Mouse (Mus musculus): ENCODE data around the gene Lcn10. TPM values are rescaled to one million over a fixed set of nuclear protein-coding genes. Genes with fewer than 3 reads are reported as not detected.
"Not testable (repeated sequence)": the region's sequence is repeated elsewhere in the genome, so short reads cannot be mapped to it uniquely, and the experiment has no call there.

The Lcn10 gene
- polyA plus RNA-seq, 1 experiment from 2014 or later, result not detected

DNA sequence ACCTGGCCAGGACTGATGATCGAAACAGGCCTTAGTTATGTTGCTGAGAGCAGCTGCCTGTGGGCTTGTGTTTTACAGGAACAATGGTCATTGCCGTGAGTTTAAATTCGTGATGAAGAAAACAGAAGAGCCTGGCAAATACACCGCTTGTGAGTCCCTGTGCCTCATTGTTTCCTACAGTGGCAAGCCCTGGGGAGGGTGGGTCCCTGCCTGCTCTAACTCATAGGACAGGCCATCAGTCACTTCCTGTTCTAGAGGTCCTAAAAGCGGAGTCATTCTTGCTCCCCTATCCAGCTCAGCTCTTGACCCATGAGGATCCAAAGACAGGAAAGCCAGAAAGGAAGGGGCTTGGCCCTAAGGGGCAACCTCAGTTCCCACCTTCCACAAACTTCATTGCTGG, 18.5 kb downstream of the Lcn10 start:
- WGBS, result 77% methylated on average over 5 of the region's 5 CpGs
- H3K27me3 ChIP-seq (replicated peaks; ENCODE audit: control insufficient read depth, insufficient read depth, low read length), result no peaks in the 10 kb centered on the region
- no peak overlapping the region for H3K27ac ChIP-seq (ENCODE audit: low read depth, low read length)
- H3K4me3 ChIP-seq (ENCODE audit: low read depth, low read length), result no peak overlapping the region
- no peak for ATAC-seq
- no peaks in the 10 kb centered on the region for H3K9me3 ChIP-seq (ENCODE audit: control insufficient read depth)
- H3K4me1 ChIP-seq (replicated peaks; ENCODE audit: control insufficient read depth, insufficient read depth, low read length), result 0 out of 2 replicates have a peak, but pooled peaks cover 3% of the 10 kb centered on the region
- H3K9ac ChIP-seq (ENCODE audit: low read depth, low read length), result no peak overlapping the region
- no peak for TF ChIP-seq CTCF (IDR thresholded peaks at IDR 0.05; ENCODE audit: low read depth)
- H3K36me3 ChIP-seq (ENCODE audit: control insufficient read depth, insufficient read depth), result no peaks in the 10 kb centered on the region
- H3K4me2 ChIP-seq (replicated peaks; ENCODE audit: low read depth), result no peak overlapping the region

DNA sequence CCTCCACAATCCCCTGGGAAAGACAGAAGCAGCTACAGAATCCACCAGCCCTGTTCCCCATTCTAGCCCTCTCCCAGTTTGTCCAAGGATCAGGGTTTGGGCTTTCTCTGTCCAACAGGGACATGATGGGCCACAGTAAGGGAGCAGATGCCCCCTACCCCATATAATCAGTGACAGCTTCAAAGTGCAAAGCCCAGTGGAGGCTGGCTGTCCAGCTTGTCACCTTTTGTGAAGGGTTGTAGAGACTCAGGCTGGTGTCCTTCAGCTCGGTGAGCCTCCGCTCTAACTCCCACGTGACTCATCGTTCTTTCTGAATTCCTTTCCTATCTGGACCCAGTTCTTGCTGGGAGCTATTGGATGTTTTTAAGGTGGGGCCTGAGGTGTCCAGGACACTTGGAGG, 21.2 kb downstream of the Lcn10 start:
- H3K27ac ChIP-seq (ENCODE audit: low read depth, low read length), result no peak overlapping the region
- no peak for ATAC-seq
- H3K4me3 ChIP-seq (ENCODE audit: low read depth, low read length), result no peak overlapping the region
- H3K9me3 ChIP-seq (ENCODE audit: control insufficient read depth), result no peaks in the 10 kb centered on the region
- 60% methylated on average over 4 of the region's 4 CpGs for WGBS
- H3K4me1 ChIP-seq (replicated peaks; ENCODE audit: control insufficient read depth, insufficient read depth, low read length), result 0 out of 2 replicates have a peak, but pooled peaks cover 5% of the 10 kb centered on the region
- no peak overlapping the region for H3K9ac ChIP-seq (ENCODE audit: low read depth, low read length)
- H3K4me2 ChIP-seq (replicated peaks; ENCODE audit: low read depth), result no peak overlapping the region
- H3K27me3 ChIP-seq (replicated peaks; ENCODE audit: control insufficient read depth, insufficient read depth, low read length), result no peaks in the 10 kb centered on the region
- no peaks in the 10 kb centered on the region for H3K36me3 ChIP-seq (ENCODE audit: control insufficient read depth, insufficient read depth)
- TF ChIP-seq CTCF (IDR thresholded peaks at IDR 0.05; ENCODE audit: low read depth), result no peak

DNA sequence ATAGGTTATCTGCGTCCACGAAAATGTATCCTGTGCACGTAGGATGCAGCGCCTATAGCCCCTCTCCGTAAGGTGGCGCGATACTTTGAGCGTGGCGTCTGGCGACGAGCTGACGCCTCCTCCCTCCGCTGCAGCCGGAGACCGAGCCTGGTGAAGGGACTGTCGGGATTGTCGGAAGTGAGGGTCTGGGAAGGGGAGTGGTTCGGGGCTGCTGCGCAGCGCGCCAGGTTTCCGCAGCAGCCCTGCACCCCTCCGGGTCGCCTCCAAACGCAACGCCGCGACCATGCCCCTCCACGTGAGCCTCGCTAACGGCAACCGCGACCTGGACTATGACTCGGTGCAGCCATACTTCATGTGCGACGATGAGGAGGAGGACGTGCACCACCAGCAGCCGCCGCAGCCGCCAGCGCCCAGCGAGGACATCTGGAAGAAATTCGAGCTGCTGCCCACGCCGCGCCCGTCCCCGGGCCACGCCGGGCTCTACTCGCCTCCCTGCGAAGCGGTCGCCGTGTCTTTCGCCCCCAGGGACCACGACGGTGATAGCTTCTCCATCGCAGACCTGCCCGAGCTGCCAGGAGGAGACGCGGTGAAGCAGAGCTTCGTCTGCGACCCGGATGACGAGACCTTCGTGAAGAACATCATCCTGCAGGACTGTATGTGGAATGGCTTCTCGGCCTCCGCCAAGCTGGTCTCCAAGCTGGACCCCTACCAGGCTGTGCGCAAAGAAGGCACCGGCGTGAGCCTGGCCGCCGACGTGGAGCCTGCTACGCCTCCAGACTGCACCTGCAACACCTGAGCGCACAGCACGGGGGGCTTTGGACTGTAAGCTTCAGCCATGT, 24.3 kb downstream of the Lcn10 start, which contains the start of gene Bmyc:
TSS of gene Bmyc (plus strand) at position 97 of the 839 bp plus-strand sequence.
- peak; percentile 86 for TF ChIP-seq CTCF (IDR thresholded peaks at IDR 0.05; ENCODE audit: low read depth)
- Histone ChIP-seq H3K36me3 (ENCODE audit: control insufficient read depth, insufficient read depth) (no peaks in the 10 kb centered on the region), H3K27me3 (replicated peaks; ENCODE audit: control insufficient read depth, insufficient read depth, low read length) (no peaks in the 10 kb centered on the region), H3K4me1 (replicated peaks; ENCODE audit: control insufficient read depth, insufficient read depth, low read length) (0 out of 2 replicates have a peak, but pooled peaks cover 5% of the 10 kb centered on the region), H3K9me3 (ENCODE audit: control insufficient read depth) (no peaks in the 10 kb centered on the region), H3K9ac (ENCODE audit: low read depth, low read length) (peak within 1 kb of the TSS; percentile 52), H3K4me3 (ENCODE audit: low read depth, low read length) (peak within 1 kb of the TSS; percentile 57), H3K4me2 (replicated peaks; ENCODE audit: low read depth) (peak within 1 kb of the TSS; percentile 91), H3K27ac (ENCODE audit: low read depth, low read length) (peak within 1 kb of the TSS; percentile 22; the same call in 1 of the 2 replicates)
- ATAC-seq, result peak; percentile 81
- under 1% methylated on average over 78 of the region's 78 CpGs for WGBS

DNA sequence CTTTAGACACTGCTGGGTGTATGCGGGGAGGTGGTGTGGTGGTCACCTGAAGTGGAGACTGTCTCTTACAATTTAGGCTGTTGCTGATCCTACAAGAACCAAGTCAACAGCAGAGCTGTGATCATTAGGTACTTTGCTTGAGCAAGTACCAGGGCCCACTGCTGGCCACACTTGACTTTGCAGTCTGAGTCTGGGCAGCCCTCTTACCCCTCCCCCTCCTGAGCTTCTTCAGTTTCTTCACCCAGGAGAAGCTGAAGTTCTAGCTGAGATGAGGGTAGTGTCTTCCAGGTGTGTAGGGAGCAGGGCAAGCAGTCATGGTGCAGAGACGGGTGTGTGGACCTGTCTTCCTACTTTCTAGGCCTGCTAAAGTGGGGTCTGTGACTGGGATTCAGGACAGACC, 25.6 kb downstream of the Lcn10 start:
- H3K9ac ChIP-seq (ENCODE audit: low read depth, low read length), result no peak overlapping the region
- H3K27me3 ChIP-seq (replicated peaks; ENCODE audit: control insufficient read depth, insufficient read depth, low read length), result no peaks in the 10 kb centered on the region
- H3K9me3 ChIP-seq (ENCODE audit: control insufficient read depth), result no peaks in the 10 kb centered on the region
- no peaks in the 10 kb centered on the region for H3K36me3 ChIP-seq (ENCODE audit: control insufficient read depth, insufficient read depth)
- 0 out of 2 replicates have a peak, but pooled peaks cover 5% of the 10 kb centered on the region for H3K4me1 ChIP-seq (replicated peaks; ENCODE audit: control insufficient read depth, insufficient read depth, low read length)
- no peak overlapping the region for H3K27ac ChIP-seq (ENCODE audit: low read depth, low read length)
- TF ChIP-seq CTCF (IDR thresholded peaks at IDR 0.05; ENCODE audit: low read depth), result peak; percentile 65
- no peak overlapping the region; the same call in 1 of the 2 replicates for H3K4me2 ChIP-seq (replicated peaks; ENCODE audit: low read depth)
- no peak for ATAC-seq
- WGBS, result 66% methylated on average over 2 of the region's 2 CpGs
- H3K4me3 ChIP-seq (ENCODE audit: low read depth, low read length), result no peak overlapping the region

DNA sequence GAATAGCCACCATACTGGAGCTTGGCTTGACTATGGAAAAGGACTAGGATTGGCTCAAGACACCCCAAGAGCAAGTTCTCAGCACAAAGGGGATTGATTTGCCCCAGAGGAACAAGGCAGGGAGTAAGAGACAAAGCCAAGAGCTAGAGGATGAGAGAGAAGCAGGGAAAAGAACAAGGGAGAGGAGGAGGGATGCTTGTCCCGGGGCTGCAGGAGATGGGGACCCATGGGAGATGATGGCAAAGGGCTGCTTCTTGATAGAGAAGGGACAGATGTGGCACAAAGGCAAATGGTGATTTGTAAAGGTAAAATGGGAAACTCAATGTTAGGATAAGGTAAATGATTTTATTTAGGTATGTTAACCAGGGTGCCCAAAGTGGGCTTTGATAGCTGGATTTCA, 26.5 kb downstream of the Lcn10 start:
- H3K4me1 ChIP-seq (replicated peaks; ENCODE audit: control insufficient read depth, insufficient read depth, low read length); ATAC-seq; H3K27me3 ChIP-seq (replicated peaks; ENCODE audit: control insufficient read depth, insufficient read depth, low read length); H3K9me3 ChIP-seq (ENCODE audit: control insufficient read depth); H3K4me2 ChIP-seq (replicated peaks; ENCODE audit: low read depth); H3K9ac ChIP-seq (ENCODE audit: low read depth, low read length); H3K36me3 ChIP-seq (ENCODE audit: control insufficient read depth, insufficient read depth); H3K4me3 ChIP-seq (ENCODE audit: low read depth, low read length); H3K27ac ChIP-seq (ENCODE audit: low read depth, low read length): not testable (repeated sequence)
- WGBS, result 95% methylated on average over 1 of the region's 1 CpGs

DNA sequence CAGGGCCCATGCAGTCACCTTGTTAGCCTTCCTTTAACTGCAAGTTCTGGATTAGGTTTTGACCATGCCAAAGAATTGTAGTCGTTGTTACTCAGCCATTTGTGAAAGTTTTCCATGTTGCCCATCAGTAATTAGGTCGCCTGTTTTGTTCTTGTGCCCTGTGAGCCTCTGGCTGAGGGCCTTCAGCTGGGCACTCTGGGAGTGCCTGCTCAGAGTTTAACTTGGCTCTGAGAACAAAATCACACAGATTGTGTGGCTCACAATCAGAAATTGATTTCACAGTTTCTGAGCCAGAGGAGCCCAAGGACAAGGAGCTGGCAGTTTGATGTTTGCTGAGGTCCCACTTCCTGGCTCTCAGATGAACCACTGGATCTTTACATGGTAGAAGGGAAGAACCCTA, 27.3 kb downstream of the Lcn10 start:
- H3K9me3 ChIP-seq (ENCODE audit: control insufficient read depth); H3K9ac ChIP-seq (ENCODE audit: low read depth, low read length); H3K36me3 ChIP-seq (ENCODE audit: control insufficient read depth, insufficient read depth); H3K4me2 ChIP-seq (replicated peaks; ENCODE audit: low read depth); H3K4me1 ChIP-seq (replicated peaks; ENCODE audit: control insufficient read depth, insufficient read depth, low read length); H3K4me3 ChIP-seq (ENCODE audit: low read depth, low read length); H3K27ac ChIP-seq (ENCODE audit: low read depth, low read length); H3K27me3 ChIP-seq (replicated peaks; ENCODE audit: control insufficient read depth, insufficient read depth, low read length); ATAC-seq: not testable (repeated sequence)
- 77% methylated on average over 2 of the region's 2 CpGs for WGBS

DNA sequence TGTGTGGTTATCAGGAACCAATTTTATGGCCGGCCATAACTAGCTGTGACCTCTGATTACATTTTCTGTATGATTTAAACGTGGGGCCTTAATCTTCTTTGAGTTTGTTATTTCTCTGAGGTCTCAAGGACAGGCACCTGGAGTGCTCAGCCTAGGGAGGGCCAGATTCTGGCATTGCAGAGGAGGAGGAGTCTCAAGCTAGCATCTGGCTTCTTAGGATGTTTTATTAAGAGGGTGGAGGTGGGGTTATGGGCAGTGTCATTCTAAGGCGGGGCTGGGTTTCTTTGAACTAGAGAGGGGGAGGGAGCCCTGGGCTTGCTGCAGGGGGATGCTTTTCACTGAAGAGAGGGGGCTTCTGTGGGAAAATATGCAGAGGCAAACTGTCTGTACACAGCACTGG, 29.1 kb downstream of the Lcn10 start:
- H3K27ac ChIP-seq (ENCODE audit: low read depth, low read length); H3K4me1 ChIP-seq (replicated peaks; ENCODE audit: control insufficient read depth, insufficient read depth, low read length); H3K27me3 ChIP-seq (replicated peaks; ENCODE audit: control insufficient read depth, insufficient read depth, low read length); H3K9ac ChIP-seq (ENCODE audit: low read depth, low read length); H3K4me2 ChIP-seq (replicated peaks; ENCODE audit: low read depth); H3K9me3 ChIP-seq (ENCODE audit: control insufficient read depth); H3K4me3 ChIP-seq (ENCODE audit: low read depth, low read length); ATAC-seq; H3K36me3 ChIP-seq (ENCODE audit: control insufficient read depth, insufficient read depth): not testable (repeated sequence)
- WGBS, result 14% methylated on average over 3 of the region's 3 CpGs
